ENCODE assay signal across 16 mouse cellular contexts in genomic region chr6:17991625-17992024, GRCm38 (mm10). TPM values are rescaled to one million over a fixed set of nuclear protein-coding genes. Genes with fewer than 3 reads are reported as not detected.
DNase-seq lines count a peak whose midpoint lies in the region; ATAC-seq lines count a peak whose summit lies in the region.
"Had no signal": no experiment of that assay in that cellular context is flagged by ENCODE, and none has a peak within 500 bp of the region (broad histone marks: within the 10 kb centered on the region; RNA-seq: fewer than 3 reads in every experiment).

No protein-coding gene starts in this region.

- intact Hi-C loops in left cerebral cortex, postnatal 4 days (cut with DNase I): no loop called here
- intact Hi-C loops in left cerebral cortex, postnatal 10 days (cut with DNase I): no loop called here

- DNase-seq in cerebellum, postnatal 14 days: peak; percentile 55 to 58
- DNase-seq in left cerebral cortex, postnatal 4 days: peak; percentile 2
- DNase-seq in left cerebral cortex, postnatal 10 days (ENCODE audit: extremely low spot score in 1 of 2, low spot score in 2 of 2): no peak
- peak; percentile 30 to 46 for DNase-seq in kidney, postnatal 25 days
- peak; percentile 63 for DNase-seq in lung, postnatal 10 days
- no peak for DNase-seq in thymus, postnatal 4 days
- DNase-seq in forebrain, embryonic 14.5 days (ENCODE audit: low spot score): no peak
- DNase-seq: retina, postnatal 1 day had no signal

- no peaks in the 10 kb centered on the region for H3K9me3 ChIP-seq in forebrain, embryonic 14.5 days (replicated peaks; ENCODE audit: control insufficient read depth, low read length)
- H3K9me3 ChIP-seq: embryonic facial prominence, embryonic 13.5 days; forebrain, embryonic 12.5 days; liver, embryonic 15.5 days; neural tube, embryonic 12.5 days had no signal

- H3K27me3 ChIP-seq in forebrain, embryonic 14.5 days (replicated peaks; ENCODE audit: control insufficient read depth, insufficient read depth, low read length): no peaks in the 10 kb centered on the region
- H3K27me3 ChIP-seq: embryonic facial prominence, embryonic 13.5 days; liver, embryonic 15.5 days; neural tube, embryonic 12.5 days had no signal

- no peak overlapping the region for H3K4me2 ChIP-seq in forebrain, embryonic 14.5 days (ENCODE audit: low read length)
- H3K4me2 ChIP-seq: embryonic facial prominence, embryonic 13.5 days; forebrain, embryonic 12.5 days; liver, embryonic 15.5 days; neural tube, embryonic 12.5 days had no signal

- no peaks in the 10 kb centered on the region for H3K4me1 ChIP-seq in forebrain, embryonic 14.5 days (ENCODE audit: control insufficient read depth, insufficient read depth, low read length)
- H3K4me1 ChIP-seq: embryonic facial prominence, embryonic 13.5 days; liver, embryonic 15.5 days; neural tube, embryonic 12.5 days had no signal

- no peak overlapping the region for H3K27ac ChIP-seq in forebrain, embryonic 14.5 days (ENCODE audit: low read depth, low read length)
- H3K27ac ChIP-seq: embryonic facial prominence, embryonic 13.5 days; forebrain, embryonic 12.5 days; liver, embryonic 15.5 days; neural tube, embryonic 12.5 days had no signal

- WGBS in forebrain, embryonic 14.5 days: 81% methylated on average over 7 of the region's 7 CpGs

- H3K36me3 ChIP-seq in forebrain, embryonic 14.5 days (ENCODE audit: control insufficient read depth, insufficient read depth, low read length): no peaks in the 10 kb centered on the region
- H3K36me3 ChIP-seq: embryonic facial prominence, embryonic 13.5 days; forebrain, embryonic 12.5 days; liver, embryonic 15.5 days; neural tube, embryonic 12.5 days had no signal

- no peak for ATAC-seq in cerebellum, adult (ENCODE audit: insufficient number of reproducible peaks, low FRiP score, low TSS enrichment)
- no peak for ATAC-seq in forebrain, embryonic 14.5 days
- ATAC-seq: CD4-positive, CD25-positive, alpha-beta regulatory T cell, adult 4 months; midbrain, embryonic 16.5 days had no signal

- no peak overlapping the region for H3K9ac ChIP-seq in forebrain, embryonic 14.5 days (ENCODE audit: low read length)
- H3K9ac ChIP-seq: embryonic facial prominence, embryonic 13.5 days; forebrain, embryonic 12.5 days; liver, embryonic 15.5 days; neural tube, embryonic 12.5 days had no signal

- H3K4me3 ChIP-seq in forebrain, embryonic 14.5 days (ENCODE audit: low read depth, low read length): no peak overlapping the region
- H3K4me3 ChIP-seq: embryonic facial prominence, embryonic 13.5 days; forebrain, embryonic 12.5 days; liver, embryonic 15.5 days; neural tube, embryonic 12.5 days had no signal

RNA-seq across cellular contexts. Expression of gene Wnt2, which starts 38.8 kb away (rescaled TPM):
- 1 to 10 TPM in 1 of 2 experiments, under 1 TPM in 1; 0.66 to 1.2 TPM for total RNA-seq in left cerebral cortex, postnatal 4 days (2021)
- total RNA-seq in left cerebral cortex, postnatal 10 days (2021): 1 to 10 TPM; 2.3 to 3.0 TPM
- 0.09 TPM in 1 of 2 replicates, not detected in the other for polyA plus RNA-seq in forebrain, embryonic 14.5 days (2014; fragmentation: Nextera tagmentation; extraction: Ambion mirVana)
- polyA plus RNA-seq: CD4-positive, CD25-positive, alpha-beta regulatory T cell, adult 4 months; cerebellum, adult 2 months had no signal

Comparison
In these comparisons a context has a peak if more than half of its experiments do, and no peak if none do; other contexts are left out.
1. DNase-seq: peak in cerebellum, postnatal 14 days (2 of 2), left cerebral cortex, postnatal 4 days (single experiment), kidney, postnatal 25 days (2 of 2) and lung, postnatal 10 days (single experiment); none in left cerebral cortex, postnatal 10 days (0 of 2), thymus, postnatal 4 days (single experiment) and forebrain, embryonic 14.5 days (single experiment).